Mouse (Mus musculus) stomach, embryonic 15.5 days (tissue): Measurements from ENCODE around the gene Gm49378. TPM values are rescaled to one million over a fixed set of nuclear protein-coding genes. Genes with fewer than 3 reads are reported as not detected.

ENCODE experiments used
- ATAC-seq: fragments of 200-750 bp; cut with Nextera tagmentation; 2 replicates; pipeline ENCODE4 v1.8.0; 2017; ENCODE audit warnings: low read depth, moderate number of reproducible peaks, moderate TSS enrichment; ENCODE audit not compliant: insufficient read depth, low FRiP score
- H3K27ac ChIP-seq: fragments of 300-500 bp; sonication (generic); 2 replicates; pipeline ENCODE4 v1.5.1; 2015; ENCODE audit warnings: mild to moderate bottlenecking, inconsistent platforms
- H3K27me3 ChIP-seq: fragments of 300-500 bp; sonication (generic); replicated peaks from 2 replicates; pipeline ENCODE4 v1.6.1; 2015; ENCODE audit warnings: inconsistent platforms
- H3K36me3 ChIP-seq: fragments of 300-500 bp; sonication (generic); 2 replicates; pipeline ENCODE4 v1.6.1; 2015; ENCODE audit warnings: inconsistent platforms
- H3K4me1 ChIP-seq: fragments of 300-500 bp; sonication (generic); 2 replicates; pipeline ENCODE4 v1.6.1; 2015; ENCODE audit warnings: inconsistent platforms
- H3K4me2 ChIP-seq: fragments of 300-500 bp; sonication (generic); 2 replicates; pipeline ENCODE4 v1.6.1; 2015; ENCODE audit warnings: mild to moderate bottlenecking, inconsistent platforms
- H3K4me3 ChIP-seq: fragments of 300-500 bp; sonication (generic); replicated peaks from 2 replicates; pipeline ENCODE4 v1.5.1; 2015; ENCODE audit warnings: inconsistent platforms
- H3K9ac ChIP-seq: fragments of 300-500 bp; sonication (generic); 2 replicates; pipeline ENCODE4 v1.6.1; 2015; ENCODE audit warnings: inconsistent platforms
- H3K9me3 ChIP-seq: fragments of 300-500 bp; sonication (generic); 2 replicates; pipeline ENCODE4 v1.6.1; 2016; ENCODE audit warnings: inconsistent platforms
- WGBS: fragments of 180-500 bp; shearing (Covaris S2); methylation state at CpG from one replicate; pipeline ENCODE4 v1.1.7; 2015; 5-methylcytosine and 5-hydroxymethylcytosine counted together
- polyA plus RNA-seq: library from polyadenylated mRNA; unstranded; fragments of >200 nt; fragmentation: Nextera tagmentation; extraction: Ambion mirVana; gene quantifications from 2 replicates; pipeline ENCODE4 v1.2.1, GENCODE M21; 2015

Gm49378 gene
- polyA plus RNA-seq, 1 experiment from 2014 or later, result 1.3 TPM

DNA sequence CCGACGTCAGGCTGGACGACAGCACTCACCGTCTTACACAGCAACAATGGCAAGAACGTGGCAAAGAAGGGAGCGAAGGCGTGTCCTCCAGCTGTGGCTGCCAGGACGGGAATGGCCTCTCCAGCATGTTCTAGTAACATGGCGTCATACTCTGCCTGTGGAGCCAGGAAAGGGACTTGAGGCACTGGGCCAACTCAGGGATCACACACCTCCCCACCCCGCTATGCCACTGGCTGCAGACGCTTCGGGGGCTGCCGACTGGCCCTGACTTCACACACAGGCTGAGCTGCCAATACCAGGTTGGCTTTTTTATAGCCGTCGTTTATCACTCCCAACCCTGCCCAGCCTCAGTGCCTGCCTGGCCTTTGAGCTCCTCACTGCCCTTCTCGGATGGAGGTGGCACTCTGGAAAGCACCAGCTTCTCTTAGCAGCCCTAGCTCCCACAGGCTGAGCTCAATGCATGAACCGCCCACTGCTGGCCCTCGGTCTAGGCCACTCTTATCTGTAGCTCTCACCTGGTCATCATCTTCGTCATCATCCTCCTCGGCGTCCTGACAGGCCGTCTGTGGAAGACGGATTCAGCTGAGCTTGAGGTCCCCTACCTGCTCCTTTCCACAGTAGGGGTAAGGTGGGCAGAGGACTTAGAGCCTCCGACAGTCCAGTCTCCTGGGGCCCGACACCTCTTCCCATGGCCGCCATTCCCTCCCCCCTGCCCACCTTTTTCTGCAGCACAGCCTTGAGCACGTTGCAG, 9.4 kb downstream of the Gm49378 start:
- no peaks in the 10 kb centered on the region for H3K9me3 ChIP-seq
- H3K27ac ChIP-seq, result no peak overlapping the region
- no peak for ATAC-seq

DNA sequence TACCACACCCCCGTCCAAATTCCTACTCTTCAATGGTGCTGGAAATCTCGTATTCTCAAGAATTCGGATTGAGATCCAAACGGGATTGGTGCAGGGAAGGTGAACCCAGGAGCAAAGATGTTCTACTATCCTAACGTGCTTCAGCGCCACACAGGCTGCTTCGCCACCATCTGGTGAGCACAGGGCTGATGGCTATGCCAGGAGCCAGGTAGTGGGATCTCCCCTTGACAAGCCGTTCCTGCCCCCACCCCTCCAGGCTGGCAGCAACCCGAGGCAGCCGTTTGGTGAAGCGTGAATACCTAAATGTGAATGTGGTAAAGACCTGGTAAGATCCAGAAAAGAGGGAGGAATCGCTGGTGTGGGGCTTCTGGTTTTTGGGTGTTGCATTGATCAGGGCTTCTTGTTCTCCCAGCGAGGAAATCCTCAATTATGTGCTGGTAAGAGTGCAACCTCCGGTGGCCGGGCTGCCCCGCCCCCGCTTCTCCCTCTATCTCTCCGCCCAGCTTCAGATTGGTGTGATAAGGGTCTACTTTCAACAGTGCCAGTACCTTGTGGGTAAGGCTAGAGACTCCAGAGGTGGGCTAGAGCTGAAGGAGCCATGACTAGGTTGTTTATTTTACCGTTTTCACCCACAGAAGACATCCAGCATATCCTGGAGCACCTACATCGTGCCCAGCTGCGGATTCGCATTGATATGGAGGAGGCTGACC, 19.1 kb downstream of the Gm49378 start:
- no peak for ATAC-seq
- Histone ChIP-seq H3K4me2 (peak overlapping the region; percentile 50), H3K9ac (no peak overlapping the region), H3K4me3 (peak overlapping the region; percentile 26), H3K9me3 (no peaks in the 10 kb centered on the region), H3K27ac (no peak overlapping the region), H3K27me3 (no peaks in the 10 kb centered on the region), H3K36me3 (no peaks in the 10 kb centered on the region), H3K4me1 (peaks cover 10% of the 10 kb centered on the region)
- WGBS, result 32% methylated on average over 22 of the region's 22 CpGs

More for the DNA sequence above, 9.4 kb downstream of the Gm49378 start:
- Histone ChIP-seq H3K4me2 (no peak overlapping the region), H3K27me3 (no peaks in the 10 kb centered on the region), H3K36me3 (peaks cover 71% of the 10 kb centered on the region), H3K4me3 (no peak overlapping the region), H3K4me1 (no peaks in the 10 kb centered on the region), H3K9ac (no peak overlapping the region)
- WGBS, result 84% methylated on average over 27 of the region's 27 CpGs

DNA sequence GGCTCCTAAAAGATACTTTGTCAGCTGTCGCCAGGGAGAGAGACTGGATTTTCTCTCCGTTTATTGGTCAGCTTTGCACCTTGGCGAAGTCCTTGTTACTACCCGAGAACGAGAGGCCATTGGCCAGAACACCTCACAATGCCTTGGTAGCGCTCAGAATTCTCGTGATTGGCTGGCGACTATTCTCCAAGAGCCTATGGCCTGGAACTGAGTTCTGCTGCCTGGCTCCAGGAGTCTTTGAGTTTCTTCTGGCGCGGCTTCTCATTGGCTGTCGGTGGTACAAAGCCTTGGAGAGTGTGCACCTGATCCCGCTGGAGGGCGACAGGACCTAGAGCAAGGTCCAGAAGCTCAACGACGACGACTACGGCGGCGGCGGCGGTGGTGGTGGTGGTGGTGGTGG, 19.9 kb downstream of the Gm49378 start, which contains the start of gene Rec8:
Gene Rec8 (plus strand): TSS at position 216 of the 400 bp plus-strand sequence.
- 10% methylated on average over 21 of the region's 21 CpGs for WGBS
- Histone ChIP-seq H3K4me3 (peak within 1 kb of the TSS; percentile 26), H3K36me3 (no peaks in the 10 kb centered on the region), H3K4me2 (peak within 1 kb of the TSS; percentile 50), H3K4me1 (peaks cover 10% of the 10 kb centered on the region), H3K27me3 (no peaks in the 10 kb centered on the region), H3K27ac (peak within 1 kb of the TSS; percentile 3; the same call in 1 of the 2 replicates), H3K9me3 (no peaks in the 10 kb centered on the region), H3K9ac (no peak within 1 kb of the TSS)
- ATAC-seq, result peak; percentile 84

DNA sequence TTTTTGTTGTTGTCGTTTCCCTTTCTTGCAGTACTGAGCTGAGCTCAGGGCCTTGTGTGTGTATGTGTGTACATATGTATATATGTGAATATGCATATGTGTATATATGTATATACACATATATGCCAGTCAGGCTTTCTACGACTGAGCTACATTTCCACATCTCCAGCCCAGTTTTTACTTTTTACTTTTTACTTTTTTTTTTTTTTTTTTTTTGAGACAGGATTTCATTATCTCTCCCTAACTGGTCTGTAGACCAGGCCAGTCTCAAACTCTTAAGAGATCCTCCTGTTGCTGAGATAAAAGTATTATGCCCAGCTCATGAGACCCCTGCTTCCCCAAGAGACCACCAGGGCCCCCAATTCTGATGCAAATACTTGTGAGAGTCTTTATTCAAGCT, 20.9 kb downstream of the Gm49378 start:
- Histone ChIP-seq H3K4me1 (peaks cover 10% of the 10 kb centered on the region), H3K9ac (no peak overlapping the region), H3K27ac (no peak overlapping the region), H3K9me3 (no peaks in the 10 kb centered on the region), H3K4me2 (no peak overlapping the region), H3K4me3 (no peak overlapping the region), H3K27me3 (no peaks in the 10 kb centered on the region), H3K36me3 (no peaks in the 10 kb centered on the region)
- 83% methylated on average over 2 of the region's 2 CpGs for WGBS
- ATAC-seq, result no peak

DNA sequence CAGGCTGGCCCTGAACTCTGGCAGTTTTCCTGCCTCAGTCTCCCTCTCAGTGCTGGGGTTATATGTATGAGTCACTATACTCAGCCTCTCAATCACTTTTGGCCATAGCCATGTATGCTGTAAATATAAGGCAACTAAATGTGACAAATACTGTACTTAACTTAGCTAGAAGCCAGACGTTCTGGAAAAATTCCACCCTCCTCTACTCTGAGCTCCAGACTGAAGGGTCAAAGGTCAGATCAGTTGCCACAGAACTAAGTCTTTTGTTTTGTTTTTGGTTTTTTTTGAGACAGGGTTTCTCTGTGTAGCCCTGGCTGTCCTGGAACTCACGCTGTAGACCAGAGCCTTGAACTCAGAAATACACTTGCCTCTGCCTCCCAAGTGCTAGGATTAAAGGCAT, 21.8 kb downstream of the Gm49378 start:
- no peaks in the 10 kb centered on the region for H3K9me3 ChIP-seq
- no peak for ATAC-seq
- WGBS, result 43% methylated on average over 2 of the region's 2 CpGs
- no peak overlapping the region for H3K9ac ChIP-seq
- no peak overlapping the region for H3K27ac ChIP-seq
- peaks cover 10% of the 10 kb centered on the region for H3K4me1 ChIP-seq
- no peak overlapping the region for H3K4me2 ChIP-seq
- H3K36me3 ChIP-seq, result no peaks in the 10 kb centered on the region
- no peak overlapping the region for H3K4me3 ChIP-seq
- H3K27me3 ChIP-seq, result no peaks in the 10 kb centered on the region

DNA sequence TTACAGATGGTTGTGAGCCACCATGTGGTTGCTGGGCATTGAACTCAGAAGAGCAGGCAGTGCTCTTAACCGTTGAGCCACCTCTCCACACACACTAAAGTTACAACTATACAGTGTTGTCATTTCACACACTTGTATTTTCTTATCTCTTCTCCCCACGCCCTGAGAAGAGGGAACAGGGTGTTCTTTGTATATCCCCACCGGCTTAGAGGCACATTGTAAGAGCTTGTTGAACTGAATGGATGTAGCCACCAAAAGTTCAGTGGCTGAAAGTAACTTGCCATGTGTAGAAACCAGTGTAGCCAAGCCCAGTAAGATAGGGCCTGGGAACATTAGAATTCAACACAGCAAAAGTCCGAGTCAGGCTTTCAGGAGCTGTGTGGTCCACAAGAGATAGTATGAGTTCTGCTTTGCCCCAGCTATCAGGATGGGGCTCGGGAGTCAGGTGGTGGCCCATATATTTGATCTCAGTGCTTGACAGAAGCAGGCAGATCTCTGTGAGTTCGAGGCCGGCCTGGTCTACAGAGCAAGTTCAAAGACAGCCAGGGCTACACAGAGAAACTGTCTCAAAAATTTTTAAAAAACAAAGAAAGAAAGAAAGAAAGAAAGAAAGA, 23.0 kb downstream of the Gm49378 start:
- Histone ChIP-seq H3K4me1 (peaks cover 10% of the 10 kb centered on the region), H3K4me3 (no peak overlapping the region), H3K27me3 (no peaks in the 10 kb centered on the region), H3K9me3 (no peaks in the 10 kb centered on the region), H3K9ac (no peak overlapping the region), H3K4me2 (no peak overlapping the region), H3K36me3 (0 out of 2 replicates have a peak, but pooled peaks cover 2% of the 10 kb centered on the region), H3K27ac (no peak overlapping the region)
- ATAC-seq, result peak; percentile 51; the same call in 1 of the 2 replicates
- 68% methylated on average over 7 of the region's 7 CpGs for WGBS

DNA sequence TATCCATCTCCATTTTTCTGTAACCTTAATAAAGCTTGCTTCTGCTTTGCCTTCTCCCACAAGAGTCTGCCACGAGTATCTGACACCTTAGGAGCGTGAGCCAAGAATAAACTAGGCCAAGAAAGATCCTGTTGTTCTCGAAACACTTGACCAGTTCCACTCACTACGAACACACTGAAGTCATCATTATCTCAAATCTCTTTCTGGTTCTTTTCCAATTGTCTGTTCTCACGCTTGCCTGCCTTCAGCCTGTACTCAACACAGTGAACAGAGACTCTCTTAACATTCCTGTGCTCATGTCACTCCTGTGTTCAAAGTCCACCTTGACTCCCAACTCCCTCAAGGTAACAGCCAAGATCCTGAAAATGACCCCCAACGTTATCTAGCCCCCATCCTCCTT, 24.3 kb downstream of the Gm49378 start:
- Histone ChIP-seq H3K27me3 (no peaks in the 10 kb centered on the region), H3K4me2 (no peak overlapping the region), H3K9me3 (no peaks in the 10 kb centered on the region), H3K4me3 (no peak overlapping the region), H3K9ac (no peak overlapping the region), H3K27ac (no peak overlapping the region), H3K36me3 (peaks cover 10% of the 10 kb centered on the region; the same call in 1 of the 2 replicates), H3K4me1 (peaks cover 4% of the 10 kb centered on the region; the same call in 1 of the 2 replicates)
- 69% methylated on average over 6 of the region's 6 CpGs for WGBS
- no peak for ATAC-seq

DNA sequence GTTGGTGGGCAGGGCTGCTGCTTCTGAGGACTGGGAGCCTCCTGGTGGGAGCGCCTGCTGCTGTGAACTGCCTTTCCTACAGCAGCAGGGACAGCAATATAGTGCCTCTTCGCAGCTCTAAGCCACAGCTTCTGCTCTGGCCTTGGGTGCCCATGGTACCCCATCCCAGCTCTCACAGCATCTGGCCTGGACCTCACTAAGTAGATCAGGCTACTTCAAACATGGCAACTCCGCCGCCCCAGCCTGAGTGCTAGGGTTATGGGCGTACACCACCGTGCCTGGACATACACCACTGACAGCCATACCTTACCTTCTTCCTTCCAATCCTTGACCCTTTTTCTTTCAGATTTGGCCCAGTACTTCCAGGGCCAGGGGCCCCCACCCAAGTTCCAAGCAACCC, 29.4 kb downstream of the Gm49378 start:
- no peaks in the 10 kb centered on the region for H3K27me3 ChIP-seq
- no peak overlapping the region for H3K27ac ChIP-seq
- no peak overlapping the region for H3K4me2 ChIP-seq
- peaks cover 27% of the 10 kb centered on the region; the same call in 1 of the 2 replicates for H3K36me3 ChIP-seq
- no peaks in the 10 kb centered on the region for H3K9me3 ChIP-seq
- 91% methylated on average over 6 of the region's 6 CpGs for WGBS
- no peak overlapping the region for H3K4me3 ChIP-seq
- no peak overlapping the region for H3K9ac ChIP-seq
- no peak for ATAC-seq
- peaks cover 9% of the 10 kb centered on the region for H3K4me1 ChIP-seq

DNA sequence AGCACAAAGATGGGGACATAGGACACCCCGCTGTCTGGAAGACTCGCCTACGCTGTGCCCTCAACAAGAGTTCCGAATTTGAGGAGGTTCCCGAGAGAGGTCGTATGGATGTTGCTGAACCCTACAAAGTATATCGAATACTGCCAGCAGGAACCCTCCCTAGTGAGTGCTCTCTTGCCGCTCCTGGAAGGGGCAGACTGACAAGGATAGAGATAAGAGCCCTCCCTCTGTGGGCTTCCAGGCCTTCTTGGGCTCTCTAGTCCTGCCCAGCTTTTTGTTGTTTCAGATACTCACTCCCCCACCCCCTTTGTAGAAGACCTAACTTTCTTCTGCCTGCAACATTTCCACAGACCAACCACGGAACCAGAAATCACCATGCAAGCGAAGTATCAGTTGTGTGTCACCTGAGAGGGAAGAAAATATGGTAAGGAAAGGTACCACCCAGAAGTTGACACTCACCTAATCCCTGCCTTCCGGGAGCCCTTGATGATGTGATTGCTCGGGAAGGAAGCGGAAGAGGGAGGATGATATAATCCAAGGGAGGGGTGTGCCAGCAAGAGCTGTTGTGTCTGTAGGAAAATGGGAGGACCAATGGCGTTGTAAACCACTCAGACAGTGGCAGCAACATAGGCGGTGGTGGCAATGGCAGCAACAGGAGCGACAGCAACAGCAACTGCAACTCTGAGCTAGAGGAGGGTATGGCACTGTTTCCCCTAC, 31.8 kb downstream of the Gm49378 start:
- ATAC-seq, result no peak
- Histone ChIP-seq H3K36me3 (peaks cover 39% of the 10 kb centered on the region), H3K9me3 (no peaks in the 10 kb centered on the region), H3K4me3 (no peak overlapping the region), H3K4me1 (peaks cover 10% of the 10 kb centered on the region), H3K27ac (no peak overlapping the region), H3K27me3 (no peaks in the 10 kb centered on the region), H3K9ac (no peak overlapping the region), H3K4me2 (no peak overlapping the region)
- WGBS, result 91% methylated on average over 16 of the region's 16 CpGs

DNA sequence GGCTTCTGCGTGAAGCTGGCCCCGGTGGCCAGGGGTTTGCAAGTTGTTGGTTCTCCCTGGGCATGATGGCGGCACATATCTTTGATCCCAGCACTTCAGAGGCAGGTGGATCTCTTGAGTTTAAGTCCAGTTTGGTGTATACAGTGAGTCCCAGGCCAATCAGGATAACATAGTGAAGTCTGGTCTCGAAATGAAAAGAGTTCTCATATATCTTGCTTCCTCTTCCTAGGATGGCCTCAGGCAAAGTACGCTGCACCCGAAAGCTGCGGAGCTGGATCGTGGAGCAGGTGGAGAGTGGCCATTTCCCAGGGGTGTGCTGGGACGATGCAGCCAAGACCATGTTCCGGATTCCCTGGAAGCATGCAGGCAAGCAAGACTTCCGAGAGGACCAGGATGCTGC, 32.9 kb downstream of the Gm49378 start:
- no peak for ATAC-seq
- peaks cover 46% of the 10 kb centered on the region for H3K36me3 ChIP-seq
- H3K4me3 ChIP-seq, result no peak overlapping the region
- H3K27ac ChIP-seq, result peak overlapping the region; percentile 85; the same call in 1 of the 2 replicates
- no peak overlapping the region for H3K9ac ChIP-seq
- H3K4me1 ChIP-seq, result peaks cover 10% of the 10 kb centered on the region
- H3K27me3 ChIP-seq, result no peaks in the 10 kb centered on the region
- H3K4me2 ChIP-seq, result peak overlapping the region; percentile 59
- H3K9me3 ChIP-seq, result no peaks in the 10 kb centered on the region
- 90% methylated on average over 11 of the region's 11 CpGs for WGBS
